Mouse (Mus musculus) forebrain, embryonic 16.5 days (tissue): ENCODE results near the gene Stom. TPM values are rescaled to one million over a fixed set of nuclear protein-coding genes. Genes with fewer than 3 reads are reported as not detected.

Experiments
- ATAC-seq: fragments of 200-750 bp; cut with Nextera tagmentation; 2 replicates; pipeline ENCODE4 v1.8.0; 2017; ENCODE audit warnings: mild to moderate bottlenecking, moderate library complexity
- H3K27ac ChIP-seq: fragments of 300-500 bp; sonication (generic); 2 replicates; pipeline ENCODE4 v1.5.1; 2014; ENCODE audit warnings: low read length, control low read depth
- H3K27me3 ChIP-seq: fragments of 300-500 bp; sonication (generic); replicated peaks from 2 replicates; pipeline ENCODE4 v1.6.1; 2014; ENCODE audit warnings: low read length; ENCODE audit not compliant: control insufficient read depth, insufficient read depth
- H3K36me3 ChIP-seq: fragments of 300-500 bp; sonication (generic); 2 replicates; pipeline ENCODE4 v1.6.1; 2014; ENCODE audit not compliant: control insufficient read depth, insufficient read depth
- H3K4me1 ChIP-seq: fragments of 300-500 bp; sonication (generic); replicated peaks from 2 replicates; pipeline ENCODE4 v1.6.1; 2014; ENCODE audit warnings: low read length; ENCODE audit not compliant: control insufficient read depth, insufficient read depth
- H3K4me2 ChIP-seq: fragments of 300-500 bp; sonication (generic); 2 replicates; pipeline ENCODE4 v1.6.1; 2014; ENCODE audit warnings: mild to moderate bottlenecking, low read length, control low read depth
- H3K4me3 ChIP-seq: fragments of 300-500 bp; sonication (generic); replicated peaks from 2 replicates; pipeline ENCODE4 v1.5.1; 2014; ENCODE audit warnings: mild to moderate bottlenecking, low read length, control low read depth
- H3K9ac ChIP-seq: fragments of 300-500 bp; sonication (generic); replicated peaks from 2 replicates; pipeline ENCODE4 v1.6.1; 2014; ENCODE audit warnings: low read depth, low read length, control low read depth
- H3K9me3 ChIP-seq: fragments of 300-500 bp; sonication (generic); 2 replicates; pipeline ENCODE4 v1.6.1; 2016; ENCODE audit warnings: low read length; ENCODE audit not compliant: control insufficient read depth
- WGBS: fragments of 180-500 bp; shearing (Covaris S2); extraction: QIAGEN DNeasy Blood & Tissue Kit; methylation state at CpG from one replicate; pipeline ENCODE4 v1.1.7; 2014; 5-methylcytosine and 5-hydroxymethylcytosine counted together
- polyA plus RNA-seq: library from polyadenylated mRNA; unstranded; fragments of >200 nt; fragmentation: Nextera tagmentation; extraction: Ambion mirVana; gene quantifications from 2 replicates; pipeline ENCODE4 v1.2.1, GENCODE M21; 2015

Stom gene
- polyA plus RNA-seq, 1 experiment from 2014 or later: 10.8 TPM

DNA sequence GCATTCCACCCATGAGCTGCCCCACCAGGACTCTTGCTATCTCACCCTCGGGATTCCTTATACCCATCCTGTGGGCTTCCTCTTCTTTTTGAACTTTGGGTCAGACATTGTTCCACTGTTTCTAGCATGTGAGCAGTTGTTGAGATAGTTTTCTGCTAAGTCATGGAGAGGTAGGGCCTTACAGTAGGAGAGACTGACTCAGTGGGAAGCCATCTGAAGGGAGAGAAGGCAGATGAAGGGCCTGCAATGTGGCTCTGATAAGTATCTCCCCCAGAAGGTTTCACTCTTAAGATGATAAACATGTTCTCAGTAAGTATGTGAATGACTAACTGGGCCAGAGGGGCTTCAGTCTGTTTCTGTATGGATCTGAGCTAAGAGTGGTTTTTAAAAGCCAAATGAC is 72.7 kb downstream of the Stom start:
- Histone ChIP-seq H3K36me3 (no peaks in the 10 kb centered on the region), H3K9ac (no peak overlapping the region), H3K27ac (no peak overlapping the region), H3K4me2 (no peak overlapping the region), H3K9me3 (no peaks in the 10 kb centered on the region), H3K27me3 (no peaks in the 10 kb centered on the region), H3K4me3 (no peak overlapping the region), H3K4me1 (no peaks in the 10 kb centered on the region)
- ATAC-seq: no peak
- 79% methylated on average over 1 of the region's 1 CpGs for WGBS

Other genes starting within 250 kb of the Stom start
- gene AI182371, start 235.4 kb downstream of the Stom start, polyA plus RNA-seq: 0.38 TPM in 1 of 2 replicates, not detected in the other
- 16.3 and 17.2 TPM in 2 replicates for gene Cntrl, start 227.5 kb downstream of the Stom start, polyA plus RNA-seq
- 405 and 452 TPM in 2 replicates for gene Rab14, start 135.9 kb downstream of the Stom start, polyA plus RNA-seq
- 16.7 and 22.3 TPM in 2 replicates for gene Gsn, start 80.6 kb downstream of the Stom start, polyA plus RNA-seq
- not detected in 2 replicates for gene 4930568D16Rik, start 30.8 kb upstream of the Stom start, polyA plus RNA-seq
- not detected in 2 replicates for gene 4930402F06Rik, start 60.2 kb upstream of the Stom start, polyA plus RNA-seq
- gene Ggta1, start 126.3 kb upstream of the Stom start, polyA plus RNA-seq: 4.1 and 6.5 TPM in 2 replicates
- gene Dab2ip, start 221.3 kb upstream of the Stom start, polyA plus RNA-seq: 39.3 and 42.8 TPM in 2 replicates